Mouse (Mus musculus) brain, embryonic 14.5 days (tissue): ENCODE data around the gene Mdga1.

Experiments used
- CTCF ChIP-seq: fragments of 200-500 bp; IDR thresholded peaks from 2 replicates; pipeline ENCODE4 v1.5.1; 2012; ENCODE audit warnings: inconsistent platforms, mild to moderate bottlenecking, moderate library complexity, borderline replicate concordance; ENCODE audit not compliant: insufficient read depth, insufficient read length; ENCODE audit errors: extremely low read depth
- POLR2A ChIP-seq: fragments of 200-500 bp; IDR thresholded peaks from 2 replicates; pipeline ENCODE4 v1.6.1; 2012; ENCODE audit warnings: mild to moderate bottlenecking, inconsistent platforms, borderline replicate concordance; ENCODE audit not compliant: poor library complexity, insufficient read depth, insufficient read length, severe bottlenecking; ENCODE audit errors: extremely low read depth

DNA sequence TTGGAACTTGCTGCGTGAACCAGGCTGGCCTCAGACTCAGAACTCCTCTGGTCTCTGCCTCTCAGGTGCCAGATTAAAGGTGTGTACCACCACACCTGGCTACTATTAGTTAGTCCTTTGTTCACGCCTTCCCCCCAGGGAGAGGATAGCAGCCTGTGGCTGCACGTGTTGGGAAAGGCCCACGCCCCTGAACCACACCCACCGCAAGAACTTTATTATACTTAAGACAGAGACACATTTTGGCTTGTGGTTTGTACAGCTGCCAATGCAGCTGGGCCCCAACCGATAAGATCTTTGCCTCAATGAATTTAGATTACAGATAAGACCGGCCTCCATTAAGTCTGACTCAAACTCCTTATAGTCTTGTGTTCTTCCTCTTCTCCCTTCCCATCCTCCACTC lies 10.0 kb upstream of the Mdga1 start:
- TF ChIP-seq POLR2A = no peak
- TF ChIP-seq CTCF = no peak
